Mouse (Mus musculus) embryonic facial prominence, embryonic 11.5 days (tissue): ENCODE measurements around the gene Htr1d. TPM values are rescaled to one million over a fixed set of nuclear protein-coding genes. Genes with fewer than 3 reads are reported as not detected.

Source experiments
- ATAC-seq: fragments of 200-750 bp; cut with Nextera tagmentation; replicated peaks from 2 replicates; pipeline ENCODE4 v1.8.0; 2017; ENCODE audit warnings: low read depth; ENCODE audit not compliant: insufficient number of reproducible peaks, low FRiP score, low TSS enrichment
- DNase-seq: peaks from one replicate; pipeline ENCODE4 v3.0.0-alpha.2; 2015; ENCODE audit warnings: low spot score
- H3K27ac ChIP-seq: fragments of 300-500 bp; sonication (generic); replicated peaks from 2 replicates; pipeline ENCODE4 v1.5.1; 2014; ENCODE audit warnings: mild to moderate bottlenecking, low read depth, low read length, control low read depth
- H3K27me3 ChIP-seq: fragments of 300-500 bp; sonication (generic); 2 replicates; pipeline ENCODE4 v1.6.1; 2014; ENCODE audit warnings: mild to moderate bottlenecking, low read length, moderate library complexity, mixed read lengths; ENCODE audit not compliant: control insufficient read depth, insufficient read depth
- H3K36me3 ChIP-seq: fragments of 300-500 bp; sonication (generic); replicated peaks from 2 replicates; pipeline ENCODE4 v1.6.1; 2014; ENCODE audit warnings: low read depth, mild to moderate bottlenecking, low read length, moderate library complexity, mixed read lengths; ENCODE audit not compliant: control insufficient read depth, insufficient read depth
- H3K4me1 ChIP-seq: fragments of 300-500 bp; sonication (generic); 2 replicates; pipeline ENCODE4 v1.6.1; 2014; ENCODE audit warnings: low read length, mixed read lengths; ENCODE audit not compliant: control insufficient read depth, insufficient read depth
- H3K4me2 ChIP-seq: fragments of 300-500 bp; sonication (generic); 2 replicates; pipeline ENCODE4 v1.6.1; 2014; ENCODE audit warnings: low read depth, mild to moderate bottlenecking, control low read depth, low read length, moderate library complexity
- H3K4me3 ChIP-seq: fragments of 300-500 bp; sonication (generic); 2 replicates; pipeline ENCODE4 v1.5.1; 2014; ENCODE audit warnings: low read depth, low read length, control low read depth
- H3K9ac ChIP-seq: fragments of 300-500 bp; sonication (generic); replicated peaks from 2 replicates; pipeline ENCODE4 v1.6.1; 2014; ENCODE audit warnings: mild to moderate bottlenecking, control low read depth, low read length
- H3K9me3 ChIP-seq: fragments of 300-500 bp; sonication (generic); replicated peaks from 2 replicates; pipeline ENCODE4 v1.6.1; 2016; ENCODE audit warnings: mild to moderate bottlenecking, low read length, inconsistent platforms, mixed read lengths; ENCODE audit not compliant: control insufficient read depth
- WGBS: fragments of 180-500 bp; shearing (Covaris S2); extraction: QIAGEN DNeasy Blood & Tissue Kit; methylation state at CpG from one replicate; pipeline ENCODE4 v1.1.7; 2014; 5-methylcytosine and 5-hydroxymethylcytosine counted together
- polyA plus RNA-seq: library from polyadenylated mRNA; unstranded; fragments of >200 nt; fragmentation: Nextera tagmentation; extraction: Ambion mirVana; gene quantifications from 2 replicates; pipeline ENCODE4 v1.2.1, GENCODE M21; 2014

Gene Htr1d
- polyA plus RNA-seq, 1 experiment from 2014 or later, result 0.11 TPM

DNA sequence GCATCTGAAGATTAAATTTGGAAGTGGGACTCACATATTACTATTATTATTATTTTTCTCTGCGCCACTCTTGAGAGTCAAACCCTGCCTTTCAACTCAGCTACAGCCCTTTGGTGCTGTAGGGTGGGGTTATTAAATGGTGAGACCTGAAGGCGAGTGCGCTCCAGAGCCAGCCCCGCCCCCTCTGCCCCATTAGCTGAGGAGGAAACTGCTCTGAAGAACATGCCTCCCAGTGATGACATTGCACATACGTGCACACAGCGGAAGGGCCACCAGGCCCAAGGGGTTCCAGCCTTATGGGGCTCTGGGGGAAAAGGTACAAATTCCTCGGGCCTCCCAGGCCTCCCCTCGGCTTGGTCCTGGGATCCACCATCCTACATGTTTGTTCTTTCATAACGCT lies 7.8 kb upstream of the Htr1d start:
- H3K4me1 ChIP-seq, result no peaks in the 10 kb centered on the region
- no peak overlapping the region for H3K4me2 ChIP-seq
- no peak for ATAC-seq
- H3K4me3 ChIP-seq, result no peak overlapping the region
- DNase-seq, result no peak
- no peak overlapping the region for H3K9ac ChIP-seq
- no peak overlapping the region for H3K27ac ChIP-seq
- H3K27me3 ChIP-seq, result no peaks in the 10 kb centered on the region
- H3K9me3 ChIP-seq, result no peaks in the 10 kb centered on the region
- H3K36me3 ChIP-seq, result no peaks in the 10 kb centered on the region
- 86% methylated on average over 9 of the region's 9 CpGs for WGBS

GRCm38 (mm10) chr4:136418962-136419361 lies 4.4 kb upstream of the Htr1d start:
- DNase-seq, result no peak
- no peaks in the 10 kb centered on the region for H3K36me3 ChIP-seq
- H3K4me1 ChIP-seq, result no peaks in the 10 kb centered on the region
- no peak overlapping the region for H3K27ac ChIP-seq
- no peaks in the 10 kb centered on the region for H3K9me3 ChIP-seq
- ATAC-seq, result no peak
- no peak overlapping the region for H3K4me3 ChIP-seq
- no peak overlapping the region for H3K9ac ChIP-seq
- no peak overlapping the region for H3K4me2 ChIP-seq
- 7% methylated on average over 11 of the region's 11 CpGs for WGBS
- peaks cover 7% of the 10 kb centered on the region; the same call in 1 of the 2 replicates for H3K27me3 ChIP-seq

DNA sequence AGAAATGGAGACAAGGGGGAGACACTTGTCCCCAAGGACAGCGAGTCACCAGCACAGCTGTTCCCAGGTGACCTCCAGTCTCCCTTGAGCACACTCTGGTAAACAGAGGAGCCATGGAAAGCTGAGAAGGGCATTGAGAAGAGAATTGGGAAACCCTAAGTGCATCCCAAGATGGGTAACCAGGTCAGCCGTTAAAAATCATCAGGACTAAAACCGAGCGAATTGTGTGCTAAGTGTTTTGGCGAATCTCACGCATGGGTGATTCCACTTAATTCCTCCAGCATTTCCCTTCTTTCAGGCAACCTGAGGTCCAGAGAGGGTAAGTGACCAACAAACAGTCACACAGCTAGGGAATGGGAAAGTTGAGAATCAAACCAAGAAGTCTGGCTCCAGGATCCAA lies 3.9 kb upstream of the Htr1d start:
- 63% methylated on average over 6 of the region's 6 CpGs for WGBS
- H3K4me2 ChIP-seq, result no peak overlapping the region
- DNase-seq, result no peak
- no peak for ATAC-seq
- H3K4me3 ChIP-seq, result no peak overlapping the region
- no peak overlapping the region for H3K27ac ChIP-seq
- H3K4me1 ChIP-seq, result no peaks in the 10 kb centered on the region; the same call in 1 of the 2 replicates
- no peaks in the 10 kb centered on the region for H3K36me3 ChIP-seq
- H3K9ac ChIP-seq, result no peak overlapping the region
- no peaks in the 10 kb centered on the region for H3K9me3 ChIP-seq
- peaks cover 8% of the 10 kb centered on the region; the same call in 1 of the 2 replicates for H3K27me3 ChIP-seq

DNA sequence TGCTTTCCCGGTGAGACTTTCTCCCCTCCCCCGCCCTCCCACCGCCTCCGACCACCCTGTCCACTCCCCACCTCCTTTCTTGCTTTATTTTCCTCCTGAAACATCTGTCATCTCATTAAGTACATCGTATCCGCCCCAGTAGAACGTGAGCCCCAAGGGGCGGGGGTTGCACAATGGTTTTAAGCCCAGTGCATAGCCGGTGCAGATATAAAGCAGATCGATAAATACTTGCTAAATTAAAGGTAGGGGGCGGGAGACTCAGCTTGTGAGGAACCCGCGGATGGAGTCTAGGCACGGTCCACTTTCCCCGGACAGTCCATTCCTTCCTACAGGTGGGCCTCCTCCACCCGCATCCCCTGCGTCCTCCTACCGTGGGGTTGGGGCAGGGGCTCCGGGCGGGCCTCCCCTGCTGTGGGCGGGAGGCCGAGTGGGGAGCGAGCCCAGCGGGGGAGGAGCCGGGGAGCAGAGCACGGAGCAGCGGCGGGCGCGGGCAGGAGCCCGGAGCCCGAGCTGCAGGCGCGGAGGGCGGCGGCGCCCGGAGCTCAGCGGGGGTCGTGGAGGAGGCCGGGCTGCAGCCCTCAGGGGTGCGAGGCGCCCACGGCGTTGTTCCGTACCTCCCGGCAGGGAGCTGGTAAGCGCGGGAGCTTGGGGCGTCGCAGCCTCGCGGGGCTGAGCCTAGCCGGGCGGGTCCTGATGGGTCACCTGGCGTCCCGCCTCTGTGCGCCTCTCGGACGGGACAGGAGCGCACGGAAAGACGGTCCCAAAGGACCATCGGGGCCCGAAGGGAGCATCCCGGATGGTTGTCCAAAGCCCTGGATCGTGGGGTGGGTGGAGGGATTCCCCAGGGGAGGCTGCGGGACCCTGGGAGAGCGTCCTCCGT lies 1.0 kb downstream of the Htr1d start:
- peak; percentile 26 for ATAC-seq

GRCm38 (mm10) chr4:136425000-136425288 lies 1.6 kb downstream of the Htr1d start:
- H3K9ac ChIP-seq, result peak overlapping the region; percentile 59; the same call in 1 of the 2 replicates
- DNase-seq (peak; percentile 36), ATAC-seq (no peak)
- 4% methylated on average over 15 of the region's 15 CpGs for WGBS
- H3K4me1 ChIP-seq, result no peaks in the 10 kb centered on the region; the same call in 1 of the 2 replicates
- no peaks in the 10 kb centered on the region for H3K36me3 ChIP-seq
- peak overlapping the region; percentile 43 for H3K4me3 ChIP-seq
- no peak overlapping the region for H3K27ac ChIP-seq
- peak overlapping the region; percentile 94 for H3K4me2 ChIP-seq
- H3K9me3 ChIP-seq, result no peaks in the 10 kb centered on the region
- H3K27me3 ChIP-seq, result peaks cover 15% of the 10 kb centered on the region

More for the DNA sequence above, 1.0 kb downstream of the Htr1d start:
- H3K36me3 ChIP-seq, result no peaks in the 10 kb centered on the region
- WGBS, result 2% methylated on average over 69 of the region's 70 CpGs
- peaks cover 15% of the 10 kb centered on the region for H3K27me3 ChIP-seq
- no peaks in the 10 kb centered on the region for H3K9me3 ChIP-seq
- H3K4me3 ChIP-seq, result peak overlapping the region; percentile 43
- H3K4me1 ChIP-seq, result no peaks in the 10 kb centered on the region; the same call in 1 of the 2 replicates
- peak overlapping the region; percentile 94 for H3K4me2 ChIP-seq
- peak; percentile 18 for DNase-seq
- H3K27ac ChIP-seq, result no peak overlapping the region
- H3K9ac ChIP-seq, result peak overlapping the region; percentile 59

DNA sequence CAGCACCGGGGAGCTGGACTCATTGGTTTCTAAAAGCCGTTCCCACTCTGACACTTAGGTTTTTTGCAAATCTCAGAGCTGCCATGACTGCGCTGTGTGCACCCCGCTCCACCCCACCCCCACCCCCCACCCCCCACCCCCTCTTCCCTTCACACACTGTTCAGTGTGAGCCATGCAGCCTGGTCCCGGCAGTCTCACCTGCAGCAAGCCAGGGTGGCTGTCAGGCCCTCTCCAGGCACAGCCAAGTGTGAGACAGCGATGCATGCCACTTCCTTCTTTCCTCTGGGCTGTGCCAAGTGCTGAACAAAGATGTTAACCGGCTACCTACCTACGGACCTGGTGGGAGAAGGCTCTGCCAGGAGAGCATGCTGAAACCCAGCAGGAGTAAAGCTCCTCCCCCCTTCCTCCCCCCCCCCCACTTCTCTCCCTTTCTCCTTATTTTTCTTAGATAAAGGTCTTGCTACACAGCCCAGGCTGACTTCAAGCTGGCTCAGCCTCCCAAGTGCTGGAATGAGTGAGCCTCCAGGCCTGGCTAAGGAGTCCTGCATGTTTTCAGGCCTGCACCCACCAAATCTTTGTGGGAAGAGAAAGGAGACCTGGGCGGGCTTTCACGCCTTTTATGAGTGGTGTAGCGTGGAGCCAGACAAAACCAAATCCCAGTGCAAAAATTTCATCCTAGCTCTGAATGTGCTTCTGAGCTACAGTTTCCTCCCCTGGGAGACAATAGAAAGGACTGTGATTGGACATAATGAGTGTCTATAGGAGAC lies 7.5 kb downstream of the Htr1d start:
- Histone ChIP-seq H3K9ac (no peak overlapping the region), H3K27me3 (0 out of 2 replicates have a peak, but pooled peaks cover under 1% of the 10 kb centered on the region), H3K4me1 (no peaks in the 10 kb centered on the region; the same call in 1 of the 2 replicates), H3K4me3 (no peak overlapping the region), H3K36me3 (no peaks in the 10 kb centered on the region), H3K27ac (no peak overlapping the region), H3K9me3 (no peaks in the 10 kb centered on the region), H3K4me2 (no peak overlapping the region)
- ATAC-seq, result 0 out of 2 replicates have a peak, but pooled peaks have one; percentile 49
- 38% methylated on average over 11 of the region's 11 CpGs for WGBS
- no peak for DNase-seq

DNA sequence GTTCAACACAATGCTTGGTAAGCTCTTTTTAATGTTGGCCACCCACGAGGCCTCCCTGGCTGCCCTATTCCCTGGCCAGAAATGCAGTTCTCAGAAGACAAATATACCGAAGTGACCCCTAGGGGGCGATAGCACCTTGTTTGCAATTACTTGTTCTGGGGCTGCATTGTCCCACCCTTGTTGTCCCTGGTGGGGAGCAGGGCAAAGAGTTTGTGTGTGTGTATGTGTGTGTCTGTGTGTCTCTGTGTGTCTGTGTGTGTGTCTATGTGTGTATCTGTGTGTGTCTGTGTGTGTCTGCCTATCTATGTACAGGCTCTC lies 8.0 kb downstream of the Htr1d start:
- H3K9me3 ChIP-seq, result no peaks in the 10 kb centered on the region
- H3K4me1 ChIP-seq, result no peaks in the 10 kb centered on the region; the same call in 1 of the 2 replicates
- H3K9ac ChIP-seq, result no peak overlapping the region
- peak; percentile 88 for DNase-seq
- H3K4me3 ChIP-seq, result no peak overlapping the region
- H3K36me3 ChIP-seq, result no peaks in the 10 kb centered on the region
- WGBS, result under 1% methylated on average over 3 of the region's 3 CpGs
- 0 out of 2 replicates have a peak, but pooled peaks have one; percentile 11 for ATAC-seq
- H3K27me3 ChIP-seq, result no peaks in the 10 kb centered on the region
- H3K27ac ChIP-seq, result no peak overlapping the region
- H3K4me2 ChIP-seq, result no peak overlapping the region

DNA sequence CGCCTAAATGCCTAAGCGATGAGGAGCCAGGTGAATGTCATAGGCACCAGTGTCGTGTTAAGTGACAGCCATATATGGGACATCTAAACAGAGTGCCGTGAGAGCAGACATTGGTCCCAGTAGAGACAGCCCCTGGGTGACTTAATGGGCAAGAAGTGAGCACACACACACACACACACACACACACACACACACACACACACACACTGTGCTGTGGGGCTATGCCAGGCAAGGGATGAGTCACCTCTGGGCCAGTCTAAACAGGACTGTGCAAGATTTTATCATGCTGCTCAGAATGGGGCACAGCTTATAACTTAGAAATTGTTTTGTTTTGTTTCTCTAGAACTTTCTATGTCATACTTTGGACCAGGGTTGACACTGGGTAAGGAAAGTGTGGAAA lies 10.7 kb downstream of the Htr1d start:
- no peaks in the 10 kb centered on the region for H3K36me3 ChIP-seq
- 89% methylated on average over 4 of the region's 4 CpGs for WGBS

More for the DNA sequence above, 10.7 kb downstream of the Htr1d start:
- ATAC-seq (no peak), DNase-seq (no peak)
- Histone ChIP-seq H3K27me3 (no peaks in the 10 kb centered on the region), H3K4me3 (no peak overlapping the region), H3K9me3 (no peaks in the 10 kb centered on the region), H3K4me2 (no peak overlapping the region), H3K9ac (no peak overlapping the region), H3K4me1 (no peaks in the 10 kb centered on the region; the same call in 1 of the 2 replicates), H3K27ac (no peak overlapping the region)
